Mouse (Mus musculus) liver, adult 2 months (tissue): ENCODE data around the gene Deaf1.

Source experiments
- CTCF ChIP-seq: fragments of 200-500 bp; IDR thresholded peaks from 2 replicates; pipeline ENCODE4 v1.5.1; 2011; ENCODE audit warnings: low read depth, low read length, control low read depth
- POLR2A ChIP-seq: fragments of 200-500 bp; IDR thresholded peaks from 2 replicates; pipeline ENCODE4 v1.6.1; 2011; ENCODE audit warnings: low read length, control low read depth; ENCODE audit not compliant: insufficient read depth; ENCODE audit errors: extremely low read depth

- TF ChIP-seq CTCF (no peak), POLR2A (no peak)
These were observed 3.2 kb upstream of the Deaf1 start for GRCm38 (mm10) chr7:141330706-141331105.
